Mouse (Mus musculus): Measurements from ENCODE around the gene Ralgps1. TPM values are rescaled to one million over a fixed set of nuclear protein-coding genes. Genes with fewer than 3 reads are reported as not detected.

Gene Ralgps1
- polyA plus RNA-seq, 1 experiment from 2014 or later = 5.0 TPM

- WGBS = 34% methylated on average over 3 of the region's 3 CpGs
- Histone ChIP-seq H3K4me3 (ENCODE audit: low read depth, low read length) (no peak overlapping the region), H3K4me1 (ENCODE audit: control insufficient read depth, insufficient read depth, low read length) (peaks cover 3% of the 10 kb centered on the region; the same call in 1 of the 2 replicates), H3K27me3 (ENCODE audit: control insufficient read depth, insufficient read depth, low read length) (no peaks in the 10 kb centered on the region), H3K4me2 (ENCODE audit: low read depth, severe bottlenecking) (no peak overlapping the region), H3K9ac (ENCODE audit: low read length) (no peak overlapping the region), H3K27ac (replicated peaks; ENCODE audit: low read depth, low read length) (no peak overlapping the region), H3K36me3 (ENCODE audit: control insufficient read depth, insufficient read depth, low read length) (no peaks in the 10 kb centered on the region), H3K9me3 (ENCODE audit: control insufficient read depth, low read length) (no peaks in the 10 kb centered on the region)
- DNase-seq (ENCODE audit: low spot score) (no peak), ATAC-seq (ENCODE audit: insufficient number of reproducible peaks, low FRiP score, low TSS enrichment, low read depth) (no peak)
Measured at GRCm38 (mm10) chr2:33249922-33250633, 121.2 kb downstream of the Ralgps1 start.

GRCm38 (mm10) chr2:33248549-33248948, 122.7 kb downstream of the Ralgps1 start:
- DNase-seq (ENCODE audit: low spot score) (no peak), ATAC-seq (ENCODE audit: insufficient number of reproducible peaks, low FRiP score, low TSS enrichment, low read depth) (no peak)
- Histone ChIP-seq H3K27ac (replicated peaks; ENCODE audit: low read depth, low read length) (no peak overlapping the region), H3K9me3 (ENCODE audit: control insufficient read depth, low read length) (no peaks in the 10 kb centered on the region), H3K4me2 (ENCODE audit: low read depth, severe bottlenecking) (no peak overlapping the region), H3K9ac (ENCODE audit: low read length) (no peak overlapping the region), H3K4me3 (ENCODE audit: low read depth, low read length) (no peak overlapping the region), H3K27me3 (ENCODE audit: control insufficient read depth, insufficient read depth, low read length) (no peaks in the 10 kb centered on the region), H3K4me1 (ENCODE audit: control insufficient read depth, insufficient read depth, low read length) (peaks cover 3% of the 10 kb centered on the region; the same call in 1 of the 2 replicates), H3K36me3 (ENCODE audit: control insufficient read depth, insufficient read depth, low read length) (no peaks in the 10 kb centered on the region)
- 82% methylated on average over 7 of the region's 7 CpGs for WGBS

DNA sequence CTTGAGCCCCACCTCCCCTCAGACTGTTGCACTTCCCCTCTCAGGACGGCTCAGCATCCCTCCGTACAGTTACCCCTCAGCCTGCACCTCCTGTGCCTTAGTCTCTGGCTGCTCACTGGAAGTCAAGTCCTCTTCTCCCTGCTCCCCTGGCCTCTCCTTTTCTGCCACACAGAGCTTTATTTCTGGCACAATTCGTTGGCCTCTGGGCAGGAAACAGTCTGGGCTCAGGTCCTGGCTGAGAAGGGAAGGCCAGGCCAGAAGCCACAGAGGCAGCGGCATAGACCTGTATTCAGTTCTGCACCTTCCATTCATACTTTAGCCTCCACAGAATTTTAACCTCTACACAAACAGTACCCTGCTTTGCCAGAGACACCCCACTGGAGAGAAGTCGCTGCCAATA, 124.4 kb downstream of the Ralgps1 start:
- H3K9ac ChIP-seq (ENCODE audit: low read length) = no peak overlapping the region
- H3K36me3 ChIP-seq (ENCODE audit: control insufficient read depth, insufficient read depth, low read length) = peaks cover 8% of the 10 kb centered on the region; the same call in 1 of the 2 replicates
- WGBS = 87% methylated on average over 5 of the region's 5 CpGs
- no peaks in the 10 kb centered on the region for H3K27me3 ChIP-seq (ENCODE audit: control insufficient read depth, insufficient read depth, low read length)
- peaks cover 3% of the 10 kb centered on the region; the same call in 1 of the 2 replicates for H3K4me1 ChIP-seq (ENCODE audit: control insufficient read depth, insufficient read depth, low read length)
- ATAC-seq (ENCODE audit: insufficient number of reproducible peaks, low FRiP score, low TSS enrichment, low read depth) (no peak), DNase-seq (ENCODE audit: low spot score) (no peak)
- H3K4me3 ChIP-seq (ENCODE audit: low read depth, low read length) = no peak overlapping the region
- no peaks in the 10 kb centered on the region for H3K9me3 ChIP-seq (ENCODE audit: control insufficient read depth, low read length)
- H3K4me2 ChIP-seq (ENCODE audit: low read depth, severe bottlenecking) = no peak overlapping the region
- H3K27ac ChIP-seq (replicated peaks; ENCODE audit: low read depth, low read length) = no peak overlapping the region

DNA sequence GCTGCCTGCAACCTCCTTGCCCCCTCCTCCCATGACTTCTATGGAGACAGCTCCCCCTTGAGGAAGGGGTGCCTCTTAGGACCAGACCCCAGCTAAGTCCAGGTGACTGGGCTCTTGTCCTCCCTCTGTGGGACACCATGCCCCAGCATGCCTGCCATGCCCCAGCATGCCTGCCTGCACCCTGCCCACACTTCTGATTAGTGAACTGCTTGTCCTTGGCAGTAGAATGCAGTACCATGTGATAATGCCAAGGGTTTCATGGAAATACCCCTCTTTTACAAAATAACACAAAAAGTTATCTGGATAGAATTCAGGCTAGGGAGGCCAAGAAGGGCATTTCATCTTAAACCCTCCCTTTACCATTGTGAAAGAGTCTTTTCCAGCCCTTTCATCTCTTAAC, 125.9 kb downstream of the Ralgps1 start:
- Histone ChIP-seq H3K36me3 (ENCODE audit: control insufficient read depth, insufficient read depth, low read length) (peaks cover 8% of the 10 kb centered on the region; the same call in 1 of the 2 replicates), H3K27me3 (ENCODE audit: control insufficient read depth, insufficient read depth, low read length) (no peaks in the 10 kb centered on the region)
- no peak for DNase-seq (ENCODE audit: low spot score)

DNA sequence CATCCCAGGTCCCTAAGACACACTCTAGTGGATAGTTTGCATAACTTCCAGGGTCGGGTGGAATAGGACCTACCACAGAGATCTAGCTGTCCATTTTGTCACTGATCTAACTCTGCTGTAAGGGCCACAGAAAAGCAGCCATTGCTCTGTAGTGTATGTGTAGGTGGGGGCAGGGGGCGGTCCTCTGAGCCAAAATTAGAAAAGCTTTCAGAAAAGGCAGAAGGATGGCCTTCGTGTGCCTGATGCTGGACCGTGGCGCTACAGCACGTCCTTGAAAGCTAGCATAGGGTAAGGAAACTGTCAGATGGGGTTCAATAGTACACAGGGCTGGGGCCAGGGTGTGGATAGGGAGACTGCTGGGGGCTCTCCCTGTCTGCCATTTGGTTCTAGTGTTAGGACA, 126.4 kb downstream of the Ralgps1 start:
- no peak overlapping the region for H3K4me2 ChIP-seq (ENCODE audit: low read depth, severe bottlenecking)
- H3K36me3 ChIP-seq (ENCODE audit: control insufficient read depth, insufficient read depth, low read length) = peaks cover 8% of the 10 kb centered on the region; the same call in 1 of the 2 replicates
- H3K27me3 ChIP-seq (ENCODE audit: control insufficient read depth, insufficient read depth, low read length) = no peaks in the 10 kb centered on the region

More for the DNA sequence above, 125.9 kb downstream of the Ralgps1 start:
- H3K9me3 ChIP-seq (ENCODE audit: control insufficient read depth, low read length) = no peaks in the 10 kb centered on the region
- no peak overlapping the region for H3K9ac ChIP-seq (ENCODE audit: low read length)
- H3K4me1 ChIP-seq (ENCODE audit: control insufficient read depth, insufficient read depth, low read length) = peaks cover 3% of the 10 kb centered on the region; the same call in 1 of the 2 replicates
- H3K4me3 ChIP-seq (ENCODE audit: low read depth, low read length) = no peak overlapping the region
- no peak overlapping the region for H3K4me2 ChIP-seq (ENCODE audit: low read depth, severe bottlenecking)
- ATAC-seq (ENCODE audit: insufficient number of reproducible peaks, low FRiP score, low TSS enrichment, low read depth) = no peak
- no peak overlapping the region for H3K27ac ChIP-seq (replicated peaks; ENCODE audit: low read depth, low read length)

DNA sequence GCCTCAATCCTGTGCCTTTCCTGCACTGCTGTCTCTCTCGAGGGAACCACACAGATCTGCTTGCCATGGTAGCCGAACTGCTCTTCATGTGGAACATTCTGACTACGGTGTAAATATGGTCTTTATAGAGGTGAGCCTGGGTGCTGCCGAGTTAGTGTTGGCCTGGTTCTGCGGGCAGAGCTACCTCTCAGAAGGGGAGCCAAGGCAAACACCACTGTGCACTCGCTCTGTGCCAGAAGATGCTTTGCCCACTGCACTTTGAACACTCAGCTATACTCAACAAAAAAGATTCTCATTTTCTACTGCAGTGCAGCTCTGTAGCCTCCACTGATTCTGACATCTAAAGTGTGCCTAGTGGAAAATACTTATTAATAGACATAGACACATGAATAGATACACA, 133.7 kb downstream of the Ralgps1 start:
- H3K4me2 ChIP-seq (ENCODE audit: low read depth, severe bottlenecking) = no peak overlapping the region
- H3K4me1 ChIP-seq (ENCODE audit: control insufficient read depth, insufficient read depth, low read length) = no peaks in the 10 kb centered on the region
- WGBS = 90% methylated on average over 6 of the region's 6 CpGs
- H3K36me3 ChIP-seq (ENCODE audit: control insufficient read depth, insufficient read depth, low read length) = peaks cover 6% of the 10 kb centered on the region; the same call in 1 of the 2 replicates
- no peaks in the 10 kb centered on the region for H3K9me3 ChIP-seq (ENCODE audit: control insufficient read depth, low read length)
- H3K27me3 ChIP-seq (ENCODE audit: control insufficient read depth, insufficient read depth, low read length) = no peaks in the 10 kb centered on the region
- H3K27ac ChIP-seq (replicated peaks; ENCODE audit: low read depth, low read length) = no peak overlapping the region
- no peak for DNase-seq (ENCODE audit: low spot score)
- ATAC-seq (ENCODE audit: insufficient number of reproducible peaks, low FRiP score, low TSS enrichment, low read depth) = no peak
- H3K4me3 ChIP-seq (ENCODE audit: low read depth, low read length) = no peak overlapping the region
- H3K9ac ChIP-seq (ENCODE audit: low read length) = no peak overlapping the region

More for the DNA sequence above, 126.4 kb downstream of the Ralgps1 start:
- no peak overlapping the region for H3K4me3 ChIP-seq (ENCODE audit: low read depth, low read length)
- no peaks in the 10 kb centered on the region for H3K9me3 ChIP-seq (ENCODE audit: control insufficient read depth, low read length)
- DNase-seq (ENCODE audit: low spot score) (no peak), ATAC-seq (ENCODE audit: insufficient number of reproducible peaks, low FRiP score, low TSS enrichment, low read depth) (no peak)
- H3K27ac ChIP-seq (replicated peaks; ENCODE audit: low read depth, low read length) = no peak overlapping the region
- WGBS = 84% methylated on average over 6 of the region's 6 CpGs
- H3K9ac ChIP-seq (ENCODE audit: low read length) = no peak overlapping the region
- peaks cover under 1% of the 10 kb centered on the region; the same call in 1 of the 2 replicates for H3K4me1 ChIP-seq (ENCODE audit: control insufficient read depth, insufficient read depth, low read length)

- no peaks in the 10 kb centered on the region for H3K36me3 ChIP-seq (ENCODE audit: control insufficient read depth, insufficient read depth, low read length)
- no peaks in the 10 kb centered on the region for H3K9me3 ChIP-seq (ENCODE audit: control insufficient read depth, low read length)
- H3K4me1 ChIP-seq (ENCODE audit: control insufficient read depth, insufficient read depth, low read length) = no peaks in the 10 kb centered on the region
- WGBS = 86% methylated on average over 4 of the region's 4 CpGs
- H3K27me3 ChIP-seq (ENCODE audit: control insufficient read depth, insufficient read depth, low read length) = no peaks in the 10 kb centered on the region
- H3K4me2 ChIP-seq (ENCODE audit: low read depth, severe bottlenecking) = no peak overlapping the region
- H3K4me3 ChIP-seq (ENCODE audit: low read depth, low read length) = no peak overlapping the region
- no peak overlapping the region for H3K27ac ChIP-seq (replicated peaks; ENCODE audit: low read depth, low read length)
- H3K9ac ChIP-seq (ENCODE audit: low read length) = no peak overlapping the region
- ATAC-seq (ENCODE audit: insufficient number of reproducible peaks, low FRiP score, low TSS enrichment, low read depth) = no peak
- no peak for DNase-seq (ENCODE audit: low spot score)
Measured at GRCm38 (mm10) chr2:33234848-33235247, 136.4 kb downstream of the Ralgps1 start.

DNA sequence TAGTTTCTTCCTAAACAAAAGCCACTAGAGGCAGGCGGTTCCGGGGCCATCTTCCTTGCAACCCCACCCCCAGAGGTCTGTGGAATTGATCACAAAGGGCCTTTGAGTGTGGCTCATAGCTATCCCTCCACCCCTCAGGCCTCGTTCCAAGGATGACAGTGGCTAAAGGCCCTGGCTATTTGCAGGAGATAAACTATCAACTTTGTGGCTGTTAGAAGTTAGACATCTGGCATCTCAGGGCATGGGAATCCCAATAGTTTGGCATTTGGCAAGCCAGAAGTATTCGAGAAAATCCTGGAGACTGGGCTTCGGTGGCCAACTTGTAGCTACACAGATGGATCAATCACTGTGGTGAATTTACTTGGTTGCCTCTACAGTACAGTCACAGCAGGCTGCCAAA, 137.4 kb downstream of the Ralgps1 start:
- Histone ChIP-seq H3K27me3 (ENCODE audit: control insufficient read depth, insufficient read depth, low read length) (no peaks in the 10 kb centered on the region), H3K4me3 (ENCODE audit: low read depth, low read length) (no peak overlapping the region), H3K4me1 (ENCODE audit: control insufficient read depth, insufficient read depth, low read length) (no peaks in the 10 kb centered on the region), H3K27ac (replicated peaks; ENCODE audit: low read depth, low read length) (no peak overlapping the region), H3K36me3 (ENCODE audit: control insufficient read depth, insufficient read depth, low read length) (peaks cover 2% of the 10 kb centered on the region; the same call in 1 of the 2 replicates), H3K4me2 (ENCODE audit: low read depth, severe bottlenecking) (no peak overlapping the region), H3K9ac (ENCODE audit: low read length) (no peak overlapping the region), H3K9me3 (ENCODE audit: control insufficient read depth, low read length) (no peaks in the 10 kb centered on the region)
- WGBS = 84% methylated on average over 5 of the region's 5 CpGs
- no peak for ATAC-seq (ENCODE audit: insufficient number of reproducible peaks, low FRiP score, low TSS enrichment, low read depth)
- DNase-seq (ENCODE audit: low spot score) = no peak
